18 mouse cellular contexts compared by ENCODE assay signal in the genomic region with DNA sequence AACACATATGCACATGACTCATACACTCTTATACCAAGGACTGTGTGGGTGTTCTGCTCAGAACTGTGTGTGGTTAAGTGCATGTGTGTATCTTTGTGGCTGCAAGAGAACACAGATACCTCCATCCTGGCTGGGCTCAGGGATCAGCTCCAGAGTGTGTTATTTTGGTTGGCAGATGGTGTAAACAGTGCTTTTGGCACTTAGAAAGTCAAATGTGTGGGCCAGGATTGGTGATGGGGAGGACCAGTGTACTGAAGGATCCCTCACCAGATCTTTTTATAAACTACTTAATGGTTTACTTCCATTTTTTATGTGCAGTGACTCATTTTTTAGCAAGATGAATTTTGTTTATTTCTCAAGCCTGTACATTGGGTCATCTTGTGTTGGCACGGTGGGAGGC. TPM values are rescaled to one million over a fixed set of nuclear protein-coding genes. Genes with fewer than 3 reads are reported as not detected.
"Had no signal": no experiment of that assay in that cellular context is flagged by ENCODE, and none has a peak within 500 bp of the region (broad histone marks: within the 10 kb centered on the region; RNA-seq: fewer than 3 reads in every experiment).

No protein-coding gene starts in this region.

- H3K4me3 ChIP-seq: limb, embryonic 12.5 days; liver, embryonic 13.5 days; lung, embryonic 15.5 days; midbrain, embryonic 13.5 days; neural tube, embryonic 12.5 days had no signal

- DNase-seq: kidney, postnatal 25 days; liver; liver, embryonic 13.5 days; liver, postnatal 0 days; lung, postnatal 36 days; right cerebral cortex, postnatal 4 days; spleen, adult 18-20 months; thymus, adult 2 months; thymus, postnatal 25 days had no signal

- H3K27ac ChIP-seq: limb, embryonic 12.5 days; liver, embryonic 13.5 days; lung, embryonic 15.5 days; midbrain, embryonic 13.5 days; neural tube, embryonic 12.5 days had no signal

RNA-seq across cellular contexts. Expression of gene Cdrt4, which starts 26.2 kb away (rescaled TPM):
- total RNA-seq: layer of hippocampus, adult 18-20 months; layer of hippocampus, postnatal 10 days; left cerebral cortex, postnatal 36 days; megakaryocyte progenitor cell, adult 5-6 weeks; neutrophil, adult 5-6 weeks had no signal
